Mouse (Mus musculus) erythroid progenitor cell, adult 5-6 weeks (primary cell): Measurements from ENCODE around the gene Rwdd1. TPM values are rescaled to one million over a fixed set of nuclear protein-coding genes. Genes with fewer than 3 reads are reported as not detected.

Experiments used
- total RNA-seq, 2 experiments: library from RNA; stranded (forward) in 1 of 2; stranded (reverse) in 1 of 2; fragments of 150-400 nt in 1 of 2; fragments of 186-747, 209-891 nt in 1 of 2; gene quantifications; 2 replicates each; pipeline versions ENCODE4 v1.2.3 to v1.2.4; 2015 to 2017; ENCODE audit warnings: low replicate concordance in 2 of 2

The Rwdd1 gene
- total RNA-seq, 2 experiments from 2014 or later: 5.0 to 47.4 TPM

Other genes with a start within 250 kb of the Rwdd1 start
- not detected in 2 replicates for gene Sult3a2, start 232.9 kb downstream of the Rwdd1 start, total RNA-seq (2015; ENCODE audit: low replicate concordance)
- gene Sult3a2, start 232.9 kb downstream of the Rwdd1 start, total RNA-seq (2017; ENCODE audit: low replicate concordance): not detected in 2 replicates
- gene Sult3a1, start 161.9 kb downstream of the Rwdd1 start, total RNA-seq (2015; ENCODE audit: low replicate concordance): not detected in 2 replicates
- gene Sult3a1, start 161.9 kb downstream of the Rwdd1 start, total RNA-seq (2017; ENCODE audit: low replicate concordance): not detected in 2 replicates
- not detected in 2 replicates for gene Rsph4a, start 114.5 kb downstream of the Rwdd1 start, total RNA-seq (2015; ENCODE audit: low replicate concordance)
- gene Rsph4a, start 114.5 kb downstream of the Rwdd1 start, total RNA-seq (2017; ENCODE audit: low replicate concordance): not detected in 2 replicates
- gene Zup1, start 68.4 kb downstream of the Rwdd1 start, total RNA-seq (2015; ENCODE audit: low replicate concordance): 28.9 and 32.4 TPM in 2 replicates
- 27.2 and 32.9 TPM in 2 replicates for gene Zup1, start 68.4 kb downstream of the Rwdd1 start, total RNA-seq (2017; ENCODE audit: low replicate concordance)
- gene Trappc3l, start 18.0 kb upstream of the Rwdd1 start, total RNA-seq (2015; ENCODE audit: low replicate concordance): not detected in 2 replicates
- not detected in 2 replicates for gene Trappc3l, start 18.0 kb upstream of the Rwdd1 start, total RNA-seq (2017; ENCODE audit: low replicate concordance)
- not detected in 2 replicates for gene Calhm4, start 24.7 kb upstream of the Rwdd1 start, total RNA-seq (2015; ENCODE audit: low replicate concordance)
- not detected in 2 replicates for gene Calhm4, start 24.7 kb upstream of the Rwdd1 start, total RNA-seq (2017; ENCODE audit: low replicate concordance)
- gene Calhm5, start 76.9 kb upstream of the Rwdd1 start, total RNA-seq (2015; ENCODE audit: low replicate concordance): not detected in 2 replicates
- not detected in 2 replicates for gene Calhm5, start 76.9 kb upstream of the Rwdd1 start, total RNA-seq (2017; ENCODE audit: low replicate concordance)
- gene Calhm6, start 108.4 kb upstream of the Rwdd1 start, total RNA-seq (2015; ENCODE audit: low replicate concordance): 1.4 TPM in 1 of 2 replicates, not detected in the other
- 1.4 TPM in 1 of 2 replicates, not detected in the other for gene Calhm6, start 108.4 kb upstream of the Rwdd1 start, total RNA-seq (2017; ENCODE audit: low replicate concordance)
- 0.84 and 6.5 TPM in 2 replicates for gene Dse, start 188.1 kb upstream of the Rwdd1 start, total RNA-seq (2015; ENCODE audit: low replicate concordance)
- 2.6 and 3.3 TPM in 2 replicates for gene Dse, start 188.1 kb upstream of the Rwdd1 start, total RNA-seq (2017; ENCODE audit: low replicate concordance)